Comparison of ENCODE assay signal across 11 mouse cellular contexts in genomic region chr15:84957851-84958250, GRCm38 (mm10). TPM values are rescaled to one million over a fixed set of nuclear protein-coding genes. Genes with fewer than 3 reads are reported as not detected.
DNase-seq lines count a peak whose midpoint lies in the region; ATAC-seq and TF ChIP-seq lines count a peak whose summit lies in the region.
"Had no signal": no experiment of that assay in that cellular context is flagged by ENCODE, and none has a peak within 500 bp of the region (broad histone marks: within the 10 kb centered on the region; RNA-seq: fewer than 3 reads in every experiment).

No protein-coding gene starts in this region.

- no peak for ATAC-seq in lung, embryonic 14.5 days (ENCODE audit: insufficient read depth)
- no peak for ATAC-seq in cerebellum, adult (ENCODE audit: insufficient number of reproducible peaks, low FRiP score, low TSS enrichment)

- peak; percentile 58 for DNase-seq in lung, embryonic 14.5 days
- DNase-seq in lung, postnatal 4 days: no peak
- DNase-seq in forelimb bud, embryonic 11.5 days (ENCODE audit: low read depth, low spot score): peak; percentile 16
- peak; percentile 74 to 86 for DNase-seq in left cerebral cortex, postnatal 14 days (ENCODE audit: low spot score in 2 of 2)
- peak; percentile 76 for DNase-seq in right cerebral cortex, postnatal 4 days
- no peak for DNase-seq in adrenal gland, adult 8-10 months
- DNase-seq in urinary bladder, postnatal 10 days (ENCODE audit: low spot score): no peak
- DNase-seq: cerebellum, adult 2 months had no signal

- H3K27me3 ChIP-seq in lung, embryonic 14.5 days (ENCODE audit: insufficient read depth, low read length): no peaks in the 10 kb centered on the region
- H3K27me3 ChIP-seq: limb, embryonic 13.5 days had no signal

- H3K4me2 ChIP-seq in lung, embryonic 14.5 days: no peak overlapping the region
- H3K4me2 ChIP-seq: limb, embryonic 13.5 days had no signal

- 32% methylated on average over 3 of the region's 3 CpGs for WGBS in lung, embryonic 14.5 days

- H3K9me3 ChIP-seq in lung, embryonic 14.5 days (ENCODE audit: low read depth, low read length): no peaks in the 10 kb centered on the region
- H3K9me3 ChIP-seq: heart, embryonic 10.5 days; limb, embryonic 13.5 days had no signal

- intact Hi-C loops in left cerebral cortex, postnatal 14 days (cut with DNase I): no loop called here

- peaks cover 22% of the 10 kb centered on the region for H3K36me3 ChIP-seq in lung, embryonic 14.5 days (ENCODE audit: insufficient read depth)

- TF ChIP-seq CTCF in lung, embryonic 14.5 days (IDR thresholded peaks at IDR 0.05; ENCODE audit: low read depth): no peak

- H3K4me3 ChIP-seq in lung, embryonic 14.5 days (ENCODE audit: low read depth, low read length): no peak overlapping the region
- H3K4me3 ChIP-seq: heart, embryonic 10.5 days; limb, embryonic 13.5 days had no signal

- H3K27ac ChIP-seq in lung, embryonic 14.5 days (ENCODE audit: low read depth): no peak overlapping the region
- H3K27ac ChIP-seq: heart, embryonic 10.5 days; limb, embryonic 13.5 days had no signal

- H3K4me1 ChIP-seq in lung, embryonic 14.5 days (ENCODE audit: insufficient read depth): no peaks in the 10 kb centered on the region

- no peak overlapping the region for H3K9ac ChIP-seq in lung, embryonic 14.5 days
- H3K9ac ChIP-seq: limb, embryonic 13.5 days had no signal

RNA-seq across cellular contexts. Expression of gene 5031439G07Rik, which starts 30.5 kb away (rescaled TPM):
- 11.6 and 13.5 TPM in 2 replicates for polyA plus RNA-seq in lung, embryonic 14.5 days (2014; fragmentation: Nextera tagmentation; extraction: Ambion mirVana)
- 100 to 1,000 TPM in 1 of 2 experiments, 10 to 100 TPM in 1; 96.1 to 106 TPM for total RNA-seq in left cerebral cortex, postnatal 14 days (2021)
- total RNA-seq in adrenal gland, adult 8-10 months (2022): 10 to 100 TPM; 36.8 to 56.2 (median 47.5) TPM

RNA-seq across cellular contexts. Expression of gene Nup50, which starts 34.6 kb away (rescaled TPM):
- 44.5 and 48.2 TPM in 2 replicates for polyA plus RNA-seq in lung, embryonic 14.5 days (2014; fragmentation: Nextera tagmentation; extraction: Ambion mirVana)
- 10 to 100 TPM; 31.2 to 31.7 TPM for total RNA-seq in left cerebral cortex, postnatal 14 days (2021)
- 10 to 100 TPM; 38.0 to 43.1 (median 41.5) TPM for total RNA-seq in adrenal gland, adult 8-10 months (2022)

RNA-seq across cellular contexts. Expression of gene Gm29666, which starts 38.0 kb away (rescaled TPM):
- polyA plus RNA-seq in lung, embryonic 14.5 days (2014; fragmentation: Nextera tagmentation; extraction: Ambion mirVana): 0.47 and 0.63 TPM in 2 replicates
- 1 to 10 TPM in 1 of 2 experiments, under 1 TPM in 1; 0.94 to 1.1 TPM for total RNA-seq in left cerebral cortex, postnatal 14 days (2021)
- total RNA-seq in adrenal gland, adult 8-10 months (2022): under 1 TPM; 0.20 to 0.55 (median 0.35) TPM

RNA-seq across cellular contexts. Expression of gene Upk3a, which starts 59.1 kb away (rescaled TPM):
- 2.4 and 3.3 TPM in 2 replicates for polyA plus RNA-seq in lung, embryonic 14.5 days (2014; fragmentation: Nextera tagmentation; extraction: Ambion mirVana)
- total RNA-seq in left cerebral cortex, postnatal 14 days (2021): not detected
- not detected for total RNA-seq in adrenal gland, adult 8-10 months (2022)
- polyA plus RNA-seq: limb, embryonic 13.5 days had no signal

Comparison
In these comparisons a context has a peak if more than half of its experiments do, and no peak if none do; other contexts are left out.
1. DNase-seq: peak in lung, embryonic 14.5 days (single experiment), forelimb bud, embryonic 11.5 days (single experiment), left cerebral cortex, postnatal 14 days (2 of 2) and right cerebral cortex, postnatal 4 days (single experiment); none in lung, postnatal 4 days (0 of 2), adrenal gland, adult 8-10 months (single experiment) and urinary bladder, postnatal 10 days (single experiment).